Mouse (Mus musculus): ENCODE data around the gene Prkag1. TPM values are rescaled to one million over a fixed set of nuclear protein-coding genes. Genes with fewer than 3 reads are reported as not detected.
A peak's percentile ranks its signal among the peaks of the same experiment; 100 is the strongest.

Prkag1 gene
- polyA plus RNA-seq (2015; fragmentation: Nextera tagmentation; extraction: Ambion mirVana): 89.0 and 91.7 TPM in 2 replicates

DNA sequence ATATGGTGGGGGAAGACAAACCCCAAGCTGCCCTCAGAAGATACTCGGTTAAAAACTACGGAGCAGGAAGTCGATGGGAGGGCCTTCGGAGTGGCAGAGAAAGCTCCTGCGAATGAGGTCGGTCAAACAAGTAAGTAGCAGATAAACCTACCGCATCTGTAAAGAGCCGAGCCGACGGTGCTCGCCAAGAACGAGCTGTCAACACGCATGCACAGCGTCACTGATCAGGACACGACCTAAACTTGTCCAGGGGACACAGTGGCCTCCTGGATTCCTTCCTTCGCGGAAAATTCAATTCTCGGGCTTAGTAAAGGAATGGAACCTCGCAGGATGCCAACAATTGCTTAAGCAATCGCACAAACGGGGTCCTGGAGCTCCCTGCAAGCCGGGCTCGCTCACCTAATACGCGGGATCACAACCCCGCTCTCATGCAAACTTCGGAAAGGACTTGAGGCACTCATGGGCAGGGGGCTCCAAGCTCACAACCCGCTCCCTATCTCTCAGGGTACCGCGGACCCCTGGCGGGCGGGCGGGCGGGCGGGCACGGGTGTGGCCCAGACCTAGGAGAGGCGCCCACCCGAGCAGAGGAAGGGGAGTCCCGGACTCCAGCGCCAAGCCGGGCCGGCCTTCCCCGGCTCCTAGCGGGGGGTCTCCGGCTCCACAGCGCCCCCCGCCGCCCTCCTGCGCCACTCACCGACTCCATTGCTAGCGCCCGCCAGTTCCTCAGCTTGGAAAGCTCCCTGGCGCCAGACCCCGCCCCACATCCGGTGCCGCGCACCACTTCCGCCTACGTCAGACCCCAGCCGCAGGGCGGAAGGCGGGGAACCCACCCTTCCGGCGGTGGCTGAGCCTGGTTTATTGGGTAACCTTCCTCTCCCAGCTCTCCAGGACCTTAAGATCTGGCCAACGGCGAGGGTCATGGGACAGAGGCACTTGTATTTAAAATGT lies at the start of gene Prkag1:
Gene Prkag1, minus strand, starts transcription at position 786 of the 948 bp plus-strand sequence.
- Histone ChIP-seq H3K36me3 (peaks cover 28% of the 10 kb centered on the region), H3K27ac (replicated peaks) (peak within 1 kb of the TSS; percentile 85), H3K9ac (replicated peaks) (peak within 1 kb of the TSS; percentile 64), H3K4me3 (peak within 1 kb of the TSS; percentile 72), H3K4me1 (peaks cover 16% of the 10 kb centered on the region), H3K9me3 (no peaks in the 10 kb centered on the region), H3K27me3 (no peaks in the 10 kb centered on the region), H3K4me2 (replicated peaks) (peak within 1 kb of the TSS; percentile 81)
- WGBS: under 1% methylated on average over 56 of the region's 66 CpGs
- ATAC-seq (replicated peaks): peak; percentile 98

DNA sequence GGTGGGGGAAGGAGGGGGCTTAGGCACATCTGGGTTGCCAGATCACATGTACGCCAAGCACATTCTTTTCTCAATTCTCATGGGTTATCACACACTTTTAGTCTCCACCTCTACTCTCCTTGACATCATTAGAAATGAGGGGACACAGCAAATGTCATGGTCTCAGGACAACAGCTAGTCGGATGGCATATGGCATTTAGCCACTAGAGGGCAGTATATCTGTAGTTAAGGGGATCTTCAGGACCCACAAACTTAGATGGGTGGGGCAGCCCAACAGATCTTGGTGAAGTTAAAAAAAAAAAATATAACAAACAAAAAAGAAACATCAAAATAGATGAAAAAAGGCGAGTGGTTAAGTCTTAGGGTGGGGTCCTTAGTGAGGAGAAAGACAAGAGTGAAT lies 46.0 kb upstream of the Prkag1 start:
- H3K27me3 ChIP-seq: no peaks in the 10 kb centered on the region
- H3K4me1 ChIP-seq: peaks cover 31% of the 10 kb centered on the region
- WGBS: 21% methylated on average over 3 of the region's 3 CpGs
- H3K4me2 ChIP-seq (replicated peaks): no peak overlapping the region
- ATAC-seq (replicated peaks): no peak
- no peak overlapping the region for H3K4me3 ChIP-seq
- H3K36me3 ChIP-seq: peaks cover 3% of the 10 kb centered on the region; the same call in 1 of the 2 replicates
- no peak overlapping the region for H3K27ac ChIP-seq (replicated peaks)
- H3K9ac ChIP-seq (replicated peaks): no peak overlapping the region
- no peaks in the 10 kb centered on the region for H3K9me3 ChIP-seq

DNA sequence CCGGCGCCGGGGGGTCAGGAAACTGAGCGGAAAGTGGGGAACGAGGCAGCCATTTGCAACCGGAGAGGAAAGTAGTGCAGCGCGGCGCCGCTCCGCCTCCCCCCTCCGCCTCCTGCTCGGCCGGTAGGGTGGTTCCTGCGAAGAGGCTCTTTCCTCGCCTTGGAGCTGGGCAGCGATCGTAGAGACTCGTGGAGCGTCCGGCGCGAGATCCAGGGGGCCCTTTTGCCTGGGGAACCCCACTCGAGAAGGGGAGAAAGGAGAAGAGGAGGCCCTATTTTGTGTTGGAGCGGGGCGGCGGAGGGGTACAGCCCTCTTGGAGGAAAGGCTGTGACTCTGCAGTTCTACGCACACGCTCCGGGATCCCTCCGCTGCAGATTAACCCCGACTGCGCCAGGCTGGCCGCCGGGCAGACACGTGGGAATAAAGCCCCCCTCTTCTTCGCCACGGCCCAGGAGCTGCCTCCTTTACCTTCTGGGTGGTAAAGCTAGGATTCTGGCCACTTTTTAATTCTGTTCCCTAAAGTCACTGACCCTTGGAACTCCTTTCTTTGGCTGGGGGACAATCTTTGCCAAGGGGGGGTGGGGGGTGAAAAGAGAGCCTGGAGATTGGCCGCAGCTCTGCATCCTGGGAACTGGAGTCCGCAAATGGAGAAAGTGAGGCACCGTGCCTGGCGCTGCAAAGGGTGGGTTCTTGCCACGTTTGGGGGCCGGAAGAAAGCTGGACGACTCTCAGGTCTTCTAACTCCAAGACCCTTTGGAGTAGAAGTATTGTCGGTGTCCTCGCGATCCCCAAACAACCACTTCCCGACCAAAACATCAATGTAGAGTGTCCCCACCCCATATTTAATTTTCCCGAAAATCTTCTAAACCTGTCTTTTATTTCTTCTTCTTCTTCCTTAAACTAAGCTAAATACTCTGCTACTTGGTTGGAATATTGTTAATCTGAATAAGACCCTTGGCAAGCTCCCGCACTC lies 40.9 kb upstream of the Prkag1 start:
- Histone ChIP-seq H3K36me3 (no peaks in the 10 kb centered on the region), H3K27me3 (no peaks in the 10 kb centered on the region), H3K9me3 (no peaks in the 10 kb centered on the region), H3K4me3 (peak overlapping the region; percentile 91), H3K4me1 (peaks cover 36% of the 10 kb centered on the region), H3K9ac (replicated peaks) (peak overlapping the region; percentile 98), H3K27ac (replicated peaks) (peak overlapping the region; percentile 99), H3K4me2 (replicated peaks) (peak overlapping the region; percentile 85)
- under 1% methylated on average over 51 of the region's 51 CpGs for WGBS
- peak; percentile 86 for ATAC-seq (replicated peaks)

DNA sequence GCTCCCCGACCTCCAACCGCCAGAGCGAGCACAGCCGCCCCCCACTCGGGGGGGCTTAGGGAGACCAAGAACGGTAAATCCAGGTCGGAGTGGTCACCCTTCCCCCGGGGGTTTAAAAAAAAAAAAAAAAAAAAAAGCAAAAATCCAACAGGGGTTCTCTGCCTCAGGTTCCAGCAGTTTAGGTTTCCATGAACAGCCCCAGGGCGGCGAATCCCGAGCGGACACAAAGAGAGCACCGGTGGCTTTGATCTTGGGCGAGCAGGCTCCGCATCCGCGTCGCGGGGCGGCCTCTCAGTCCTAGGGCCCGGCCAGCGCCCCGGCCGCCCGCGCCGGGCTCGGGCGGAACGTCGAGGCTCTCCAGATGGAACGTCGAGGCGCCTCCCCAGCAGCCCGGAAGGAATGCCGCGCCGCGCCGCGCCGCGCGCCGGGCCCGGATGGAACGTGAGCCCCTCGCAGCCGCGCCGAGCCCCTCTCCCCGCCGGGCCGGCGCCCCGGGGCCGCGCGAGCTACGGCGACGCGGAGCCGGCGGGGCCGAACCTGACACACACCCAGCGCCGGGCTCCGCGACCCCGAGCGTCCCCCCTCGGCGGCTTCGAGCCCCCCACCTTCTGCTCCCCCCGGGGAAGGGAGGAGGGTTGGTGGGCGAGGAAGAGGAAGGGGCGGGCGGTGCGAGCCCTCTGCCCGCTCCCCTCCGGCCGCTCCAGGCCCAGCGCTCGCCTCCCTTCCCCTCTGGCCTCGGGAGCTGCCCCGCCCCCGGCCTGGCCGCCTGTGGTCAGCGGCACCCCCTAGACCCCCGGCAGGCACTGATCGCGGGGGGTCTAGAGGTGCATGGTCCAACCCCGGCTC lies 40.0 kb upstream of the Prkag1 start, which contains the start of gene Kmt2d:
Gene Kmt2d, minus strand, starts transcription at position 135 of the 846 bp plus-strand sequence.
- Histone ChIP-seq H3K36me3 (peaks cover 3% of the 10 kb centered on the region), H3K4me2 (replicated peaks) (peak within 1 kb of the TSS; percentile 85), H3K9ac (replicated peaks) (peak within 1 kb of the TSS; percentile 98), H3K27me3 (no peaks in the 10 kb centered on the region), H3K27ac (replicated peaks) (peak within 1 kb of the TSS; percentile 99), H3K4me3 (peak within 1 kb of the TSS; percentile 91), H3K9me3 (no peaks in the 10 kb centered on the region), H3K4me1 (peaks cover 42% of the 10 kb centered on the region)
- WGBS: under 1% methylated on average over 65 of the region's 94 CpGs
- ATAC-seq (replicated peaks): peak; percentile 55

DNA sequence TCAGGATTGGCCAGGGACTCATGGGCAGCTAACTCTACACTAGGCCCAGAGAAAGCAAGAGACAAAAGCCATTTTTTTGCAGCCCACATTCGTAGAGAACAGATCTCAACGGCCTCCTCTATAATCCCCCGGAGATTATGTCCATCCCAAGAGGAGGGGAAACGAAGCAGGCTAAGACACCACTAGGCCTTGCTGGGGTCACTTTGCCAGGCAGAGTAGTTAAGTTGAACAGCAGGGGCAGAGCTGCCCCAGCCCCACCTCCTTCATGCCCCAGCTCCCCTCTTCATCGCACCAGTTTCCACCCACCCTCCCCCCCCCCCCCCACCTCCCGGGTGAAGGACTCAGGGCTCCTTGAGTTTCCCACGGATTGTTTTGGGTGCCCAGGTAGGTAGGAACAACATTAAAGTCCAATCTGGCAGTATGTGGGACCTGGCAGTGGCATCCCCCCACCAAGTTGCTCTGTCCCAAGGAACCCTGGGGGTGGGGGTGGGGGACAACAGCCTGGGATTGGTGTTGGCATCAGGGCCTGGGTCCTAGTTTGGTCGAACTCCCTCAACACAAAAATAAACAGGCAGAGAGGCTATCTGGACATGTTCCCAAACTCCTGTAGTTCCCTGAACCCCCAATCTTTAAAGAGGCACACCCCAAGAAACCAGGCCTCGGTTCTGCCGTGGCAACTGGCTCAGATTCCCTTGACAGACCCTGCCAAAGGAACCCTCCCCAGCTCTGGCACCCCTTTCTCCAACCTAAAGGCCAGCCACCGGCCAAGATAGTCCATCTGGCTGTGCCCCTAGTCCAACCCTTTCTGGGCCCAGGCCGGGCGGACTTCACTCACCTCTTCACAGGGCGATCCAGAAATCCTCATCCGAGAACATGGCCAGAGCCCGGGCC lies 39.1 kb upstream of the Prkag1 start:
- peaks cover 11% of the 10 kb centered on the region for H3K36me3 ChIP-seq
- peaks cover 42% of the 10 kb centered on the region for H3K4me1 ChIP-seq
- H3K9me3 ChIP-seq: no peaks in the 10 kb centered on the region
- no peak for ATAC-seq (replicated peaks)
- H3K9ac ChIP-seq (replicated peaks): peak overlapping the region; percentile 98
- H3K27me3 ChIP-seq: no peaks in the 10 kb centered on the region
- WGBS: 1% methylated on average over 16 of the region's 16 CpGs
- peak overlapping the region; percentile 85 for H3K4me2 ChIP-seq (replicated peaks)
- peak overlapping the region; percentile 91 for H3K4me3 ChIP-seq
- peak overlapping the region; percentile 99 for H3K27ac ChIP-seq (replicated peaks)

DNA sequence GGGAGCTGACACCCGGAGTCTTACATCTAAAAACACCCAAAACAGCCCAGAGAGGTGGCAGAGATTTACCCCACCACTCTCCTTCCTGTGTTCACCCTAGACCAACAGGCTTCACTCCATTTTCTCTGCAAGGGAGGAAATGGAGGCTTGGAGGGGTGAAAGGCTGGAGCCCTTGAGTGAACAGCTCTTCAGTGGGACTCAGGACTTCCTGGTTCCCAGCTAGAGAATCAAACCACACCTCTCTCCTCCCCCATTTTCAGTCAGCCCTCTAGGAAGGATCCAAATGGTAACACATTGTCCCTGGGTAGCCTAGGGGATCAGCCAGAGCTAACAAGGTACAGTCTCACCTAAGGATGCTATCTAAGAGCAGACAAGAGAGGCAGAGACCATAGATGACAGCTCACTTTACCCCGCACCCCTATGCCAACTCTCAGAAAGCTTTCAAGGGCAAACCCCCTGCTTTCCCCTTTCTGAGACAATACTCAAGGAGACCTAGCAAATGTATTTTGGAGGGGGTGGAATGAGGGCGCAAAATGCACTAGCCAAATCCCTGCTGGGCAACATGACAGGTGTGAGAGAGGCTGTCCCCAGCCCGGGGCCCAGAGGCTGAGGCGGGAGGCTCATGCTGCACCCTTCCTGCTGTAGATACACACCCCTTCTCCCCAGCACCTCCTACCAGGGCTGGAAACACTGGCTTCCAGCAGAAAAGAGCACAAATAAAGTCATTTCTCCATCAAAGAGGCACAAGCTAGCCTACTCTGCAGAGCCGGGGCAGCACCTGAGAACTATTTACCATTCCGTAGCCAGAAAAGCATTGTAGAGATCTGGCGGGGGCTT lies 38.2 kb upstream of the Prkag1 start:
- no peak for ATAC-seq (replicated peaks)
- Histone ChIP-seq H3K27ac (replicated peaks) (peak overlapping the region; percentile 28; the same call in 1 of the 2 replicates), H3K36me3 (peaks cover 20% of the 10 kb centered on the region), H3K9me3 (no peaks in the 10 kb centered on the region), H3K4me3 (peak overlapping the region; percentile 91), H3K4me2 (replicated peaks) (peak overlapping the region; percentile 85), H3K27me3 (no peaks in the 10 kb centered on the region), H3K4me1 (peaks cover 42% of the 10 kb centered on the region), H3K9ac (replicated peaks) (peak overlapping the region; percentile 98)
- WGBS: 13% methylated on average over 8 of the region's 8 CpGs

DNA sequence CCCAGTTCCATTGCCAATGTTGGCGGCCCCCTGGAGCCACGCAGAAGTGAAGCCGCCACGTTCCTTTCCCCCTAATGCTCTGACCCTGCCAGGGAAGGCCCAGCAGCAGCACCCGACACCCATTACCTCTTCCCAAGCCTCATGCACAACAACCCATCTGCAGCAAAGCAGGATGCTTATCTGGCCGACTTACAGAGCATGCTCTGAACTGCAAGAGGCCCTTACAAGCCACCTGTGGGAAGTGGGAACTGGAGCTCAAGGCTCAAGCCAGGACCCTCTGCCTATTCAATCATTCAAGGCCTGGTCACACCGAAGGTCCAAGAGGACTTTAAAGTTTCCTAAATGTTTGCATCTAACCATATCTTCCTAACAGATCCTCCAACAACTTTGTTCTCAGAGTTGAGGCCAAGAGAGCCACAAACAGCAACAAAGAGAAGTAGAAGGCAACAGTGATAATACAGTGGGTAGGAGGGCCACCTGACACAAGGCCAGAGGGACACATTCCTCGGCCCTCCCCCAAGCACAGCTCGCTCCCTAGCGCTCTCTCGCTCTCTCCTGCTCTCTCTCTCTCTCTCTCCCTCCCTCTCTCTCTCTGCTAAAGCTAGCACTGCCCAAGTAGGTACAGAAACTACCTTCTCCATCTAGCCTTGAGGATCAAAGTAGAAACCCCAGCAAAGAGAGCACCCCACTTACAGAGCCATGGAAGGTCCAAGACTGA lies 37.2 kb upstream of the Prkag1 start:
- Histone ChIP-seq H3K4me3 (peak overlapping the region; percentile 91), H3K36me3 (peaks cover 30% of the 10 kb centered on the region), H3K9me3 (no peaks in the 10 kb centered on the region), H3K4me1 (peaks cover 42% of the 10 kb centered on the region), H3K4me2 (replicated peaks) (peak overlapping the region; percentile 85), H3K9ac (replicated peaks) (peak overlapping the region; percentile 98), H3K27ac (replicated peaks) (no peak overlapping the region), H3K27me3 (no peaks in the 10 kb centered on the region)
- WGBS: 34% methylated on average over 11 of the region's 11 CpGs
- ATAC-seq (replicated peaks): no peak

DNA sequence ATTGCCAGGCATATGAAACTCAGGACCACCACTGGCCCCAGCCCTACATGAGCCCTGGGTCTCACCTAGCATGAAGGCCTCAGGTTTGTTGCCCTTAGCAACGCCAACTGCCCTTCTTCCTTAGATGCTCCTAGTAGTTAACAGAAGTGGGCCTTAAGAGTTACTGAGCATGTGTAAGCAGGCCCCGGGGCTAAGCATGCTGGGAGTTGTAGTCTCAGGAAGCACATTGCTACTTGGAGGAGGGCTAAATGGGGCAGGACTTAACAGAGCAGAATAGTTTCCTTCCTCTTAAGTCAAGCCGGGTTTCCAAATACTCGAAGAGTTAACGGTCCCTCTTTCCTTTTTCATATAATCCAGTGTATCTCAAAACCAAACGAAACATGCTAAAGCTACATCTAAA lies 36.0 kb upstream of the Prkag1 start:
- WGBS: 68% methylated on average over 6 of the region's 6 CpGs
- Histone ChIP-seq H3K4me3 (peak overlapping the region; percentile 91), H3K4me2 (replicated peaks) (peak overlapping the region; percentile 85), H3K4me1 (peaks cover 36% of the 10 kb centered on the region), H3K27me3 (no peaks in the 10 kb centered on the region), H3K36me3 (peaks cover 42% of the 10 kb centered on the region), H3K9ac (replicated peaks) (peak overlapping the region; percentile 98; the same call in 1 of the 2 replicates), H3K27ac (replicated peaks) (no peak overlapping the region), H3K9me3 (no peaks in the 10 kb centered on the region)
- ATAC-seq (replicated peaks): no peak

DNA sequence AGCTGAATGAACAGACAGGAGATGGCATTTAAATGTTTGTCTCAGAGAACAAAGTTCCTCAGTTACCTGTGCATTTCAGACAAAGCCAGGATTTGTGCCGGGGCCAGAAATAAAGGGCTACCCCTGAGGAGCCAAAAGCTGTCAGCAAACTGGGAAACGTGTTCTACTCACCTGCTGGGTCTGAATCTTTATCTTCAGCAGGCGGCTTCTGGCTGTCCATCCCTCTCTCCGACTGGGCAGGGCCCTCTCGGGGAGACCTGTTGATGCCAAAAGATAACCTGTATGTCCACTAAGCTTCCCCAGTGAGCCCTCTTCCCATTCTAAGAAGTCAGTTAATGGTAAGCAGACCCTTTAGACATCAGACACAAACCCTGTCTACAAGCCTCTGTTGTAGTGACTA lies 35.2 kb upstream of the Prkag1 start:
- H3K4me3 ChIP-seq: no peak overlapping the region
- H3K27me3 ChIP-seq: no peaks in the 10 kb centered on the region
- no peaks in the 10 kb centered on the region for H3K9me3 ChIP-seq
- H3K9ac ChIP-seq (replicated peaks): no peak overlapping the region; the same call in 1 of the 2 replicates
- ATAC-seq (replicated peaks): no peak
- H3K36me3 ChIP-seq: peaks cover 50% of the 10 kb centered on the region
- WGBS: 90% methylated on average over 5 of the region's 5 CpGs
- no peak overlapping the region for H3K4me2 ChIP-seq (replicated peaks)
- peaks cover 36% of the 10 kb centered on the region for H3K4me1 ChIP-seq
- H3K27ac ChIP-seq (replicated peaks): no peak overlapping the region
